ENCODE assay signal across 10 mouse cellular contexts in genomic region chr10:128247020-128247732, GRCm38 (mm10). TPM values are rescaled to one million over a fixed set of nuclear protein-coding genes. Genes with fewer than 3 reads are reported as not detected.
DNase-seq lines count a peak whose midpoint lies in the region; ATAC-seq and TF ChIP-seq lines count a peak whose summit lies in the region.
"Had no signal": no experiment of that assay in that cellular context is flagged by ENCODE, and none has a peak within 500 bp of the region (broad histone marks: within the 10 kb centered on the region; RNA-seq: fewer than 3 reads in every experiment).

No protein-coding gene starts in this region.

- no peak for TF ChIP-seq POLR2A in small intestine, adult 2 months (IDR thresholded peaks at IDR 0.05; ENCODE audit: low read depth, low read length)

- 81% methylated on average over 17 of the region's 17 CpGs for WGBS in liver, embryonic 12.5 days (ENCODE audit: insufficient replicate concordance)
- 84% methylated on average over 17 of the region's 17 CpGs for WGBS in liver, embryonic 11.5 days
- 79% methylated on average over 17 of the region's 17 CpGs for WGBS in heart, embryonic 10.5 days
- 82% methylated on average over 17 of the region's 17 CpGs for WGBS in small intestine, adult 2 months

- H3K27ac ChIP-seq in liver, embryonic 12.5 days: 0 out of 2 replicates have a peak overlapping the region, but pooled peaks have one; percentile 47
- no peak overlapping the region for H3K27ac ChIP-seq in liver, embryonic 11.5 days (ENCODE audit: low read depth, low read length)
- peak overlapping the region; percentile 24; the same call in 1 of the 2 replicates for H3K27ac ChIP-seq in heart, embryonic 10.5 days
- peak overlapping the region; percentile 44; the same call in 1 of the 2 replicates for H3K27ac ChIP-seq in small intestine, adult 2 months (ENCODE audit: insufficient read depth, low read depth, low read length)

- no peaks in the 10 kb centered on the region for H3K27me3 ChIP-seq in liver, embryonic 12.5 days (replicated peaks)
- H3K27me3 ChIP-seq in liver, embryonic 11.5 days (replicated peaks; ENCODE audit: control insufficient read depth, insufficient read depth, low read length): no peaks in the 10 kb centered on the region
- H3K27me3 ChIP-seq in heart, embryonic 10.5 days (ENCODE audit: insufficient read depth, poor library complexity, severe bottlenecking): no peaks in the 10 kb centered on the region
- H3K27me3 ChIP-seq in small intestine, adult 2 months (ENCODE audit: control insufficient read depth, insufficient read depth, low read length): no peaks in the 10 kb centered on the region
- H3K27me3 ChIP-seq: megakaryocyte, embryonic 14.5 days; Patski had no signal

- no peak overlapping the region for H3K4me2 ChIP-seq in liver, embryonic 12.5 days
- no peak overlapping the region for H3K4me2 ChIP-seq in liver, embryonic 11.5 days

- no peaks in the 10 kb centered on the region for H3K4me1 ChIP-seq in liver, embryonic 12.5 days
- H3K4me1 ChIP-seq in liver, embryonic 11.5 days (replicated peaks; ENCODE audit: control insufficient read depth, insufficient read depth, low read length): no peaks in the 10 kb centered on the region
- H3K4me1 ChIP-seq in heart, embryonic 10.5 days: 0 out of 2 replicates have a peak, but pooled peaks cover 6% of the 10 kb centered on the region
- H3K4me1 ChIP-seq in small intestine, adult 2 months (ENCODE audit: control insufficient read depth, insufficient read depth, insufficient read length, low read length): no peaks in the 10 kb centered on the region

- no peak overlapping the region for H3K4me3 ChIP-seq in liver, embryonic 12.5 days
- H3K4me3 ChIP-seq in liver, embryonic 11.5 days (ENCODE audit: low read depth, low read length): no peak overlapping the region
- H3K4me3 ChIP-seq in heart, embryonic 10.5 days: no peak overlapping the region
- H3K4me3 ChIP-seq in small intestine, adult 2 months (ENCODE audit: low read depth, low read length): peak overlapping the region; percentile 36
- H3K4me3 ChIP-seq: megakaryocyte, embryonic 14.5 days had no signal

- ATAC-seq in liver, embryonic 12.5 days: no peak
- no peak for ATAC-seq in liver, embryonic 11.5 days (replicated peaks; ENCODE audit: low FRiP score)
- ATAC-seq: Patski had no signal

- DNase-seq in liver, embryonic 11.5 days (ENCODE audit: low spot score): no peak
- DNase-seq in heart, embryonic 10.5 days (ENCODE audit: low spot score): no peak
- peak; percentile 75 for DNase-seq in kidney, postnatal 10 days
- DNase-seq in thymus, adult 18-20 months: no peak
- DNase-seq in ovary, postnatal 36 days (ENCODE audit: low spot score): no peak
- no peak for DNase-seq in ovary, adult 18-20 months (ENCODE audit: low spot score)

- H3K36me3 ChIP-seq in liver, embryonic 12.5 days: peaks cover 100% of the 10 kb centered on the region
- H3K36me3 ChIP-seq in liver, embryonic 11.5 days (ENCODE audit: control insufficient read depth, insufficient read depth, low read length): peaks cover 54% of the 10 kb centered on the region
- H3K36me3 ChIP-seq in heart, embryonic 10.5 days: peaks cover 100% of the 10 kb centered on the region
- peaks cover 13% of the 10 kb centered on the region for H3K36me3 ChIP-seq in small intestine, adult 2 months (ENCODE audit: control insufficient read depth, insufficient read depth, low read length)

- H3K9me3 ChIP-seq in liver, embryonic 12.5 days (replicated peaks): no peaks in the 10 kb centered on the region
- no peaks in the 10 kb centered on the region for H3K9me3 ChIP-seq in liver, embryonic 11.5 days (ENCODE audit: control insufficient read depth, low read length)
- H3K9me3 ChIP-seq in heart, embryonic 10.5 days: no peaks in the 10 kb centered on the region
- H3K9me3 ChIP-seq: megakaryocyte, embryonic 14.5 days had no signal

- no peak overlapping the region for H3K9ac ChIP-seq in liver, embryonic 12.5 days
- no peak overlapping the region for H3K9ac ChIP-seq in liver, embryonic 11.5 days (ENCODE audit: low read depth, low read length)

- TF ChIP-seq CTCF in small intestine, adult 2 months (IDR thresholded peaks at IDR 0.05; ENCODE audit: extremely low read depth, insufficient read length, insufficient replicate concordance, low read depth, low read length): no peak

RNA-seq across cellular contexts. Expression of gene Apon, which starts 6.7 kb away (rescaled TPM):
- polyA plus RNA-seq in liver, embryonic 12.5 days (2016; fragmentation: Nextera tagmentation; extraction: Ambion mirVana): 0.31 and 0.51 TPM in 2 replicates
- 0.43 and 0.92 TPM in 2 replicates for polyA plus RNA-seq in liver, embryonic 11.5 days (2014; fragmentation: Nextera tagmentation; extraction: Ambion mirVana)
- 0.18 and 0.23 TPM in 2 replicates for polyA plus RNA-seq in heart, embryonic 10.5 days (2016; fragmentation: Nextera tagmentation; extraction: Ambion mirVana)
- polyA plus RNA-seq in small intestine, adult 2 months (2012; rRNA removed): 0.05 TPM in 1 of 2 replicates, not detected in the other

RNA-seq across cellular contexts. Expression of gene Timeless, which starts 15.3 kb away (rescaled TPM):
- polyA plus RNA-seq in liver, embryonic 12.5 days (2016; fragmentation: Nextera tagmentation; extraction: Ambion mirVana): 45.2 and 46.5 TPM in 2 replicates
- 67.5 and 71.2 TPM in 2 replicates for polyA plus RNA-seq in liver, embryonic 11.5 days (2014; fragmentation: Nextera tagmentation; extraction: Ambion mirVana)
- polyA plus RNA-seq in heart, embryonic 10.5 days (2016; fragmentation: Nextera tagmentation; extraction: Ambion mirVana): 48.1 and 69.3 TPM in 2 replicates
- 1.5 and 2.0 TPM in 2 replicates for polyA plus RNA-seq in small intestine, adult 2 months (2012; rRNA removed)

RNA-seq across cellular contexts. Expression of gene Apof, which starts 21.3 kb away (rescaled TPM):
- 27.2 and 28.2 TPM in 2 replicates for polyA plus RNA-seq in liver, embryonic 12.5 days (2016; fragmentation: Nextera tagmentation; extraction: Ambion mirVana)
- polyA plus RNA-seq in liver, embryonic 11.5 days (2014; fragmentation: Nextera tagmentation; extraction: Ambion mirVana): 25.0 and 28.0 TPM in 2 replicates
- 0.11 and 3.9 TPM in 2 replicates for polyA plus RNA-seq in heart, embryonic 10.5 days (2016; fragmentation: Nextera tagmentation; extraction: Ambion mirVana)
- 0.08 TPM in 1 of 2 replicates, not detected in the other for polyA plus RNA-seq in small intestine, adult 2 months (2012; rRNA removed)

RNA-seq across cellular contexts. Expression of gene Mip, which starts 21.5 kb away (rescaled TPM):
- not detected in 2 replicates for polyA plus RNA-seq in liver, embryonic 12.5 days (2016; fragmentation: Nextera tagmentation; extraction: Ambion mirVana)
- polyA plus RNA-seq in liver, embryonic 11.5 days (2014; fragmentation: Nextera tagmentation; extraction: Ambion mirVana): 0.08 TPM in 1 of 2 replicates, not detected in the other
- polyA plus RNA-seq in heart, embryonic 10.5 days (2016; fragmentation: Nextera tagmentation; extraction: Ambion mirVana): not detected in 2 replicates
- not detected in 2 replicates for polyA plus RNA-seq in small intestine, adult 2 months (2012; rRNA removed)

RNA-seq across cellular contexts. Expression of gene Stat2, which starts 23.2 kb away (rescaled TPM):
- 8.4 and 8.8 TPM in 2 replicates for polyA plus RNA-seq in liver, embryonic 12.5 days (2016; fragmentation: Nextera tagmentation; extraction: Ambion mirVana)
- 12.5 and 14.9 TPM in 2 replicates for polyA plus RNA-seq in liver, embryonic 11.5 days (2014; fragmentation: Nextera tagmentation; extraction: Ambion mirVana)
- polyA plus RNA-seq in heart, embryonic 10.5 days (2016; fragmentation: Nextera tagmentation; extraction: Ambion mirVana): 10.8 and 11.0 TPM in 2 replicates
- polyA plus RNA-seq in small intestine, adult 2 months (2012; rRNA removed): 15.3 and 46.8 TPM in 2 replicates

Comparison
In these comparisons a context has a peak if more than half of its experiments do, and no peak if none do; other contexts are left out.
1. RNA of gene Timeless, which starts 15.3 kb away (polyA plus RNA-seq): 67.5 to 71.2 TPM in liver, embryonic 11.5 days, 48.1 to 69.3 TPM in heart, embryonic 10.5 days and 45.2 to 46.5 TPM in liver, embryonic 12.5 days; 1.5 to 2.0 TPM in small intestine, adult 2 months; every median in the first group is over 10 times any median in the second.